Mouse (Mus musculus) liver, embryonic 14.5 days (tissue): ENCODE results near the gene Dab2ip.

ENCODE experiments used
- CTCF ChIP-seq: IDR thresholded peaks from 2 replicates; pipeline ENCODE4 v1.5.1; 2016; ENCODE audit warnings: antibody characterized with exemption, low read depth, control low read depth
- EP300 ChIP-seq: IDR thresholded peaks from 2 replicates; pipeline ENCODE4 v1.6.1; 2016; ENCODE audit warnings: antibody characterized with exemption, low read depth

GRCm38 (mm10) chr2:35601665-35602064 is 43.6 kb downstream of the Dab2ip start:
- TF ChIP-seq EP300 (no peak), CTCF (0 out of 2 replicates have a peak, but pooled peaks have one; percentile 14)
